Mouse (Mus musculus): ENCODE measurements around the gene Gm10382. TPM values are rescaled to one million over a fixed set of nuclear protein-coding genes. Genes with fewer than 3 reads are reported as not detected.
"Not testable (repeated sequence)": the region's sequence is repeated elsewhere in the genome, so short reads cannot be mapped to it uniquely, and the experiment has no call there.

Gene Gm10382
- polyA plus RNA-seq, 1 experiment: 2.2 TPM

DNA sequence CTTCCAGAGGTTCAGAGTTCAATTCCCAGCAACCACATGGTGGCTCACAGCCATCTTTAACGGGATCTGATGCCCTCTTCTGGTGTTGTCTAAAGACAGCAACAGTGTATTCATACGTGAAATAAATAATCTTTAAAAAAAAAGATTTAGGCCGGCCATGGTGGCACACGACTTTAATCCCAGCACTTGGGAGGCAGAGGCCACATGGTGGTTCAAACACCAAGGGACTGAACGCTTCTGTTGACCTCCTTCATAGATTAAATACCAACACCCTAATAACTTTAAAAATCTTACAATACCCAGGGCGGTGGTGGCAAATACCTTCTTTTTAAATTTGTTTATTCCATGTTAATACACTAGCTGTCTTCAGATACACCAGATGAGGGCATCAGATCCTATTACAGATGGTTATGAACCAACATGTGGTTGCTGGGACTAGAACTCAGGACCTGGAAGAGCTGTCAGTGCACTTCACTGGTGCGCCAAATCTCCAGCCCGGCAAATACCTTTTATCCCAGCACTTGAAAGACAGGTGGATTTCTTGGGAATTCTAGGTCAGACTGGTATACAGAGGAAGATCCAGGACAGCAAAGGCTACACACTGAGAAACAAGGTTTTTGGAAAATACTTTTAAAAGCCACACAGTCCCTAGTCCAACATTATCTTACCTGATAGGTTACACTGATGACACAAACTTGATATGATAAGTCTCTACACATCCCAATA, 3.7 kb upstream of the Gm10382 start:
- H3K79me3 ChIP-seq (ENCODE audit: low read depth): peaks cover 23% of the 10 kb centered on the region
- TF ChIP-seq MAX (IDR thresholded peaks at IDR 0.05) (no peak), USF1 (IDR thresholded peaks at IDR 0.05; ENCODE audit: low read depth) (no peak), FOSL1 (IDR thresholded peaks at IDR 0.05; ENCODE audit: insufficient read depth, low read length, poor library complexity, severe bottlenecking) (no peak), MYOD1 (IDR thresholded peaks at IDR 0.05; ENCODE audit: control insufficient read depth, insufficient read length, low read depth) (no peak), CTCF (IDR thresholded peaks at IDR 0.05; ENCODE audit: control insufficient read depth, insufficient read depth, insufficient read length) (no peak), CEBPB (IDR thresholded peaks at IDR 0.05; ENCODE audit: low read depth) (no peak), MYOG (IDR thresholded peaks at IDR 0.05; ENCODE audit: control insufficient read depth, extremely low read depth, insufficient read length) (no peak)
- H3K4me3 ChIP-seq (ENCODE audit: insufficient read depth, poor library complexity, severe bottlenecking): no peak overlapping the region
- peaks cover 42% of the 10 kb centered on the region for H3K79me2 ChIP-seq (ENCODE audit: control insufficient read depth, insufficient read depth)
- no peak overlapping the region for H3ac ChIP-seq (ENCODE audit: control insufficient read depth, insufficient read length, low read depth)
- H3K36me3 ChIP-seq (ENCODE audit: control insufficient read depth, insufficient read depth): peaks cover 29% of the 10 kb centered on the region
- no peaks in the 10 kb centered on the region for H3K27me3 ChIP-seq (ENCODE audit: control insufficient read depth, insufficient read depth, insufficient read length)

DNA sequence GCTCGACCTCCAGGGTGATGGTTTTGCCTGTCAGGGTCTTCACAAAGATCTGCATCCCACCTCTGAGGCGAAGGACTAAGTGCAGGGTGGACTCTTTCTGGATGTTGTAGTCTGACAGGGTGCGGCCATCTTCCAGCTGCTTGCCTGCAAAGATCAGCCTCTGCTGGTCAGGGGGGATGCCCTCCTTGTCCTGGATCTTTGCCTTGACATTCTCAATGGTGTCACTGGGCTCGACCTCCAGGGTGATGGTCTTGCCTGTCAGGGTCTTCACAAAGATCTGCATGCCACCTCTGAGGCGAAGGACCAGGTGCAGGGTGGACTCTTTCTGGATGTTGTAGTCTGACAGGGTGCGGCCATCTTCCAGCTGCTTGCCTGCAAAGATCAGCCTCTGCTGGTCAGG, 1.8 kb upstream of the Gm10382 start:
- not testable (repeated sequence) for H3ac ChIP-seq (ENCODE audit: control insufficient read depth, insufficient read length, low read depth); H3K4me3 ChIP-seq (ENCODE audit: insufficient read depth, poor library complexity, severe bottlenecking); H3K27me3 ChIP-seq (ENCODE audit: control insufficient read depth, insufficient read depth, insufficient read length)
- Histone ChIP-seq H3K79me2 (ENCODE audit: control insufficient read depth, insufficient read depth) (peaks cover 53% of the 10 kb centered on the region), H3K36me3 (ENCODE audit: control insufficient read depth, insufficient read depth) (peaks cover 29% of the 10 kb centered on the region), H3K79me3 (ENCODE audit: low read depth) (peaks cover 25% of the 10 kb centered on the region)

DNA sequence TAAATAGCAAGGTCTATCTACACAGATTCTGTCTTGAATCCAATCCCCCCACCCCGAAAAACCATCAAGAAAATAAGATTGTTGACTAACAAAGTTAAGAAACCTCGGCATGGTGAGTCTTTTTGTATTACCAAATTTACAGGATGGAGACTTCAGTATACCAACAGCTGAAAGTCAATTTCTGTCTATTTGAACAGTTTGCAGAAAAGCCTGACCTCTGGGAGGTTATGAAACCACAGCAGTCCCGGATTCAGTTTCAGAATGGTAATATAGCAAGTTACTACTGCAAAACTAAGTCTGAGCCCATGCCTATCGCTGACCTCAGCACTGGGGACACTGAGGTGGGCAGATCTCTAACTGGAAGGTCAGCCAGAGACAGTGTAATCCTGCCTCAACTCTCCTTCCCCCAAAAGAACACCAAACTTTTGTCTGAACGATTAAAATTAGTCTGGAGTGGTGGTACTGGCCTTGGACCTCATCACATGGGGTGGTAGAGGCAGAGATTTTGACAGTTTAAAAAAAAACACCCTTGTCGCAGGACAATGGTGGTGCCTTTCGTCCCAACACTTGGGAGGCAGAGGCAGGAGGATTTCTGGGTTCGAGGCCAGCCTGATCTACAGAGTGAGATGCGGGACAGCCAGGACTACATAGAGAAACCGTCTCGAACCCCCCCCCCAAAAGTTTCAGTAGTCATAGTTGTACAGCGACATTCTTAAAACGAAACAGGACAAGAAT, 597 bp upstream of the Gm10382 start:
- Histone ChIP-seq H3K79me3 (ENCODE audit: low read depth) (peaks cover 25% of the 10 kb centered on the region), H3ac (ENCODE audit: control insufficient read depth, insufficient read length, low read depth) (peak overlapping the region; percentile 84), H3K4me3 (ENCODE audit: insufficient read depth, poor library complexity, severe bottlenecking) (peak overlapping the region; percentile 90), H3K79me2 (ENCODE audit: control insufficient read depth, insufficient read depth) (peaks cover 53% of the 10 kb centered on the region), H3K36me3 (ENCODE audit: control insufficient read depth, insufficient read depth) (peaks cover 29% of the 10 kb centered on the region), H3K27me3 (ENCODE audit: control insufficient read depth, insufficient read depth, insufficient read length) (no peaks in the 10 kb centered on the region)
- no peak for TF ChIP-seq MAX (IDR thresholded peaks at IDR 0.05)
- TF ChIP-seq CTCF (IDR thresholded peaks at IDR 0.05; ENCODE audit: control insufficient read depth, insufficient read depth, insufficient read length): no peak
- TF ChIP-seq USF1 (IDR thresholded peaks at IDR 0.05; ENCODE audit: low read depth): no peak
- TF ChIP-seq FOSL1 (IDR thresholded peaks at IDR 0.05; ENCODE audit: insufficient read depth, low read length, poor library complexity, severe bottlenecking): no peak
- no peak for TF ChIP-seq MYOG (IDR thresholded peaks at IDR 0.05; ENCODE audit: control insufficient read depth, extremely low read depth, insufficient read length)

DNA sequence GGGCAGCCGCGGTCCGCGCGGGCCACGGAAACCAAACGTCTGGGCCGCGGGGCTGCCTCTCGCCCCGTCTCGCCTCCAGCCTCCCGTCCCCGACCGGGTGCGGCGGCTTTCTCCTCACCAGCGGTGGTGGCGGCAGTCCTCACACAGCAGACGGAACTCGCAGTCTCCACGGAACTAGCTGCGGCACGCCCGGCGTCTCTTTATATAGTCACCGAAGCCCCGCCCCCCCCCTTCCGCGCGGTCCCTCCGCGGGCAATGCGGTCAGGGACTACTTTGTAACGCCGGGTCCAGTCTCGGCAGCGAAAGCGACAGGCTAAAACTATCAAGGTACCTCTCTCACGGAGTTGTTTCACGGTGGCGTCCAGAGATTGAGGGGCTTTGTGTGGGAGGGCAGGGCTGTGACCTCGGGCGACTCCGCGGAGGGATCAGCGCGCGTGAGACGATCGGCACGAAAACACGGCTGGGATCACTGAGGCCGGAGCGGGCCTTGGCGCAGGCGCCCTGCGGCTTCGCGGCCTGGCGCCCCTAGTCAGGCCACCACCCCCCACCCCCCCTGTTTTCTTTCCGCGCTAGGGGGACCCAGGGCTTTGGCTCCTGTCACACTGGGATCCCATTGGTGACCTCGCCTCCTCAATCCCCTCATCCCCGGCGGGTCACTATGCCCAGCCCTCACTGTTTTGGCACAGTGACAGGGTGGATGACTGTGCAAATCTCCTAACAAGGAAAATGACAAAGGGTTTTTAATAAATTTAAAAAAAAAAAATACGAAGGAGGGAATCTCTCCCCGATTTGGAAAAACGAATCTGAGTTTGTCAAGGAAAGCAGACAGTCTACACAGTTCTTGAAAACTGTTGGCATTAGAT, 688 bp downstream of the Gm10382 start, which contains the start of gene Ubc:
Ubc (minus strand) TSS at position 624 of the 863 bp plus-strand sequence.
- Histone ChIP-seq H3K36me3 (ENCODE audit: control insufficient read depth, insufficient read depth) (peaks cover 25% of the 10 kb centered on the region), H3K27me3 (ENCODE audit: control insufficient read depth, insufficient read depth, insufficient read length) (no peaks in the 10 kb centered on the region), H3K79me2 (ENCODE audit: control insufficient read depth, insufficient read depth) (peaks cover 44% of the 10 kb centered on the region), H3ac (ENCODE audit: control insufficient read depth, insufficient read length, low read depth) (peak within 1 kb of the TSS; percentile 84), H3K79me3 (ENCODE audit: low read depth) (peaks cover 25% of the 10 kb centered on the region), H3K4me3 (ENCODE audit: insufficient read depth, poor library complexity, severe bottlenecking) (peak within 1 kb of the TSS; percentile 90)
- TF ChIP-seq MYOD1 (IDR thresholded peaks at IDR 0.05; ENCODE audit: control insufficient read depth, insufficient read length, low read depth) (no peak), CTCF (IDR thresholded peaks at IDR 0.05; ENCODE audit: control insufficient read depth, insufficient read depth, insufficient read length) (no peak), MAX (IDR thresholded peaks at IDR 0.05) (no peak), CEBPB (IDR thresholded peaks at IDR 0.05; ENCODE audit: low read depth) (no peak), FOSL1 (IDR thresholded peaks at IDR 0.05; ENCODE audit: insufficient read depth, low read length, poor library complexity, severe bottlenecking) (no peak), USF1 (IDR thresholded peaks at IDR 0.05; ENCODE audit: low read depth) (no peak), MYOG (IDR thresholded peaks at IDR 0.05; ENCODE audit: control insufficient read depth, extremely low read depth, insufficient read length) (no peak)

DNA sequence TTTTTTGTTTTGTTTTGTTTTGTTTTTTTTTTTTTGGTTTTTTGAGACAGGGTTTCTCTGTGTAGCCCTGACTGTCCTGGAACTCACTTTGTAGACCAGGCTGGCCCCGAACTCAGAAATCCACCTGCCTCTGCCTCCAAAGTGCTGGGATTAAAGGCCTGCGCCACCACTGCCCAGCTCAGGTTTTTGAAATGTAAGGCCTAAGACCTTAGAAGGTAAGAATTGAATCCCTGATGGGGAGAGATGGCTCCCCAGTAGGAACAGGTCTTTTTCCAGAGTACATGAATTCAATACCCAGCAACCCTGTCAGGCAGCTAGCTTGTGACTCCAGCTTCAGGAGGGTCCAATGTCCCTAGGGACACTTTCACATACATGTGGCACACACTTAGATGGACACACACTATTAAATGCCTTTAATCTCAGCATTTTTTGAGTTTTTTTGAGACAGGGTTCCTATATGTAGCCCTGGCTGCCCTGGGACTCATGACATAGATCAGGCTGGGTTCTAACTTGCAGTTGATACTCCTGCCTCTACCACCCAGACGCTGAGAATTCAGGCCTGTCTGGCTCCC, 1.9 kb downstream of the Gm10382 start:
- H3K4me3 ChIP-seq (ENCODE audit: insufficient read depth, poor library complexity, severe bottlenecking): no peak overlapping the region
- TF ChIP-seq CTCF (IDR thresholded peaks at IDR 0.05; ENCODE audit: control insufficient read depth, insufficient read depth, insufficient read length): no peak
- no peak for TF ChIP-seq CEBPB (IDR thresholded peaks at IDR 0.05; ENCODE audit: low read depth)
- no peak for TF ChIP-seq FOSL1 (IDR thresholded peaks at IDR 0.05; ENCODE audit: insufficient read depth, low read length, poor library complexity, severe bottlenecking)
- no peak for TF ChIP-seq USF1 (IDR thresholded peaks at IDR 0.05; ENCODE audit: low read depth)
- peaks cover 32% of the 10 kb centered on the region for H3K79me2 ChIP-seq (ENCODE audit: control insufficient read depth, insufficient read depth)
- H3K27me3 ChIP-seq (ENCODE audit: control insufficient read depth, insufficient read depth, insufficient read length): no peaks in the 10 kb centered on the region
- H3ac ChIP-seq (ENCODE audit: control insufficient read depth, insufficient read length, low read depth): no peak overlapping the region
- H3K79me3 ChIP-seq (ENCODE audit: low read depth): peaks cover 17% of the 10 kb centered on the region
- peaks cover 13% of the 10 kb centered on the region for H3K36me3 ChIP-seq (ENCODE audit: control insufficient read depth, insufficient read depth)
